Mouse (Mus musculus) kidney, adult 2 months (tissue): ENCODE data around the gene Trappc2.

Experiments
- CTCF ChIP-seq: fragments of 200-500 bp; conservative IDR thresholded peaks from 2 replicates; pipeline ENCODE4 v1.5.1; 2011; ENCODE audit warnings: low read depth, mild to moderate bottlenecking, control low read depth, low read length, moderate library complexity, mixed read lengths; ENCODE audit not compliant: insufficient read depth, insufficient read length
- POLR2A ChIP-seq: fragments of 200-500 bp; IDR thresholded peaks from one replicate; pipeline ENCODE4 v1.6.1; 2011; ENCODE audit warnings: low read depth, low read length, control low read depth

DNA sequence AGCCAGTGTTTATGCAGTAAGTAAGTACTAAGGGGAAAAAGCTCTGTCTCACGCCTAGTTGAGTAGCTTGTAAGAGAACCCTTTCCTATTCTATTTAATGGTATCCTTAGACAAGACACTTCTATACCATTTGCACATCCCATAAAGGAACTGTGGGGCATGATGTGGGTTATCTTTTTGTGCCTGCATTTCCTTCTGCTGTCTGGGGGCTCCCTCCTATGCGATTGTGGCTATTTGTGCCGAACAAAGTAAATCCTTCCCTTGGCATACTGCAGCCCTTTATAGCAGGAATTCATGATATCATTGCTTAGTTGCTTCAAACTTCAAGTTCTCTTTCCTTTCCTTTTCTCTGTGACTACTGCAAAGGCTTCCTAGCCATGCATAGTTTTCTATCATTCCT, 4.2 kb downstream of the Trappc2 start:
- TF ChIP-seq POLR2A, result no peak
- TF ChIP-seq CTCF, result no peak
